Mouse (Mus musculus): Measurements from ENCODE around the gene 1700030K09Rik.

GRCm38 (mm10) chr8:72470684-72471083, 27.0 kb downstream of the 1700030K09Rik start:
- TF ChIP-seq CTCF (IDR thresholded peaks at IDR 0.05; ENCODE audit: extremely low read depth, insufficient read depth, insufficient read length, insufficient replicate concordance) (no peak), POLR2A (IDR thresholded peaks at IDR 0.05; ENCODE audit: low read depth, low read length) (no peak)
